Mouse (Mus musculus) ES-E14 (cell line): ENCODE results near the gene Mzf1. TPM values are rescaled to one million over a fixed set of nuclear protein-coding genes. Genes with fewer than 3 reads are reported as not detected.
A peak's percentile ranks its signal among the peaks of the same experiment; 100 is the strongest.

Experiments used
- DNase-seq: peaks from one replicate; pipeline ENCODE4 v3.0.0-alpha.2; 2013; ENCODE audit warnings: low read depth, low spot score
- H3K27ac ChIP-seq: 2 replicates; pipeline ENCODE4 v1.5.1; 2012; ENCODE audit warnings: low read depth, mild to moderate bottlenecking, low read length, moderate library complexity, mixed read lengths; ENCODE audit not compliant: poor library complexity, insufficient read depth, severe bottlenecking
- H3K36me3 ChIP-seq: 2 replicates; pipeline ENCODE4 v1.6.1; 2012; ENCODE audit warnings: mild to moderate bottlenecking, low read length, moderate library complexity, mixed read lengths; ENCODE audit not compliant: control insufficient read depth, poor library complexity, insufficient read depth, severe bottlenecking
- H3K4me1 ChIP-seq, 2 experiments: fragments of 150-350 bp in 1 of 2; sonication (generic) in 1 of 2; 2 replicates each; pipeline ENCODE4 v1.6.1; 2012; ENCODE audit warnings: low read length in 2 of 2, mild to moderate bottlenecking in 1 of 2, mixed read lengths in 1 of 2; ENCODE audit not compliant: control insufficient read depth in 2 of 2, insufficient read depth in 2 of 2, poor library complexity in 1 of 2
- H3K4me3 ChIP-seq, 2 experiments: fragments of 150-350 bp in 1 of 2; sonication (generic) in 1 of 2; 2 replicates each; pipeline ENCODE4 v1.5.1; 2012; ENCODE audit warnings: low read length in 2 of 2, low read depth in 1 of 2, mild to moderate bottlenecking in 1 of 2, mixed read lengths in 1 of 2; ENCODE audit not compliant: insufficient read depth in 1 of 2, poor library complexity in 1 of 2, severe bottlenecking in 1 of 2
- H3K9ac ChIP-seq: 2 replicates; pipeline ENCODE4 v1.6.1; 2012; ENCODE audit warnings: low read depth, mild to moderate bottlenecking, low read length, mixed read lengths; ENCODE audit not compliant: poor library complexity, insufficient read depth, severe bottlenecking
- H3K9me3 ChIP-seq: fragments of 150-350 bp; sonication (generic); 2 replicates; pipeline ENCODE4 v1.6.1; 2012; ENCODE audit warnings: low read depth, mild to moderate bottlenecking, low read length; ENCODE audit not compliant: control insufficient read depth, insufficient read depth
- CHD2 ChIP-seq: IDR thresholded peaks from 2 replicates; pipeline ENCODE4 v1.6.1; 2014; ENCODE audit warnings: mild to moderate bottlenecking, low read depth, low read length, inconsistent platforms
- HCFC1 ChIP-seq: IDR thresholded peaks from 2 replicates; pipeline ENCODE4 v1.6.1; 2012; ENCODE audit warnings: low read length, inconsistent platforms, borderline replicate concordance; ENCODE audit not compliant: insufficient read depth
- MAFK ChIP-seq: IDR thresholded peaks from 2 replicates; pipeline ENCODE4 v1.6.1; 2014; ENCODE audit warnings: mild to moderate bottlenecking, low read depth, low read length, inconsistent platforms; ENCODE audit not compliant: insufficient read depth
- ZC3H11A ChIP-seq: IDR thresholded peaks from 2 replicates; pipeline ENCODE4 v1.6.1; 2012; ENCODE audit warnings: low read depth, mild to moderate bottlenecking, inconsistent platforms, low read length, borderline replicate concordance
- ZNF384 ChIP-seq: IDR thresholded peaks from 2 replicates; pipeline ENCODE4 v1.6.1; 2012; ENCODE audit warnings: low read depth, low read length, inconsistent platforms
- in situ Hi-C, 2 experiments: fragments of 600-800 bp; cut with MboI; formaldehyde crosslinking; loops; one replicate each; pipeline ENCODE4 v1.15.1; 2025; ENCODE audit warnings: low sequenced_read_pairs in 2 of 2, inconsistent platforms in 1 of 2; ENCODE audit not compliant: unreplicated experiment in 2 of 2
- total RNA-seq: library from RNA; depleted of rRNA; stranded (reverse); fragments of 300-350 nt; gene quantifications from 2 replicates; pipeline ENCODE4 v1.2.3, GENCODE M21; 2012

The Mzf1 gene
- total RNA-seq, 1 experiment, result 3.2 TPM

DNA sequence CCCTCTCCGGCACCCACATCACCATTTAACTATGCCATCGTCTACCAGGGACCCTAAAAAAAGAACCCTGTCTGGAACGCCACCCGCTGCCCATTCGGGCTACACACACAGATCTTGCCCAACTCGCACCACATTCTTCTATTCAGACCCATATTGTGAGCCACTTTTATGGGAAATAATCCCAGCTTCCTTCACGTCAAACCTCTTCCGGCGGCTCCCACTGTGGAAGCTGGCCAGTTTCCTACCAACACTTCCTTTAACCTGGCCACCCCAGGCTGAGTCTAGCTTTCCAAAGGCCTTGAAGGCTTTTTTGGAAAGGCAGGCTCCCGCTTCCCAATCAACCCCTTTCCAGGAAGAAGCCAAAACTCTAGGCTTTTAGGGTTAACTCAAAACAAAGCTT is 48.0 kb downstream of the Mzf1 start:
- Histone ChIP-seq H3K4me1 (peaks cover 0 to 7% of the 10 kb centered on the region in 2 experiments; a peak in 2 of 4 replicates), H3K9ac (peak overlapping the region; percentile 61), H3K4me3 (peak overlapping the region; percentile 63 to 78), H3K36me3 (no peaks in the 10 kb centered on the region; the same call in 1 of the 2 replicates), H3K27ac (peak overlapping the region; percentile 22; the same call in 1 of the 2 replicates), H3K9me3 (no peaks in the 10 kb centered on the region)
- no peak for DNase-seq
- in situ Hi-C loops, result no loop called here
- TF ChIP-seq ZNF384 (no peak), ZC3H11A (no peak), HCFC1 (no peak), MAFK (no peak), CHD2 (no peak)

DNA sequence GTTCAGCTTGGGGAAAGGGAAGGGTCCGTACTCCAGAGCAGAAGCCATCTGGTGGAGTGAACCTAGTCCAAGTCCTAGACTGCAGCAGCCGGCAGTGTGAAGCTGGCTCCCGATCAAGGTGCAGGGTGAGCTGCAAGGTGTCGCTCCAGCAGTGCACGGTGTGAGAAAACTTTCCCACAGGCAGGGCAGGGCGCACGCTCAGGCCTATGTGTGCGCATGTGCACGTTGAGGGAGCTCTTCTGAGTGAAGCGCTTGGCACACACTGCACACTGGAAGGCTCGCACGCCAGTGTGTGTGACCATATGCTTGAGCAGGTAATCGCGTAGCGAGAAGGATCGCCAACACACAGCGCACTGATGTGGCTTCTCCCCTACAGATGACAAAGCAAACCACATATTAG is 48.6 kb downstream of the Mzf1 start:
- in situ Hi-C loops, result no loop called here
- no peak for DNase-seq
- peak overlapping the region; percentile 61 for H3K9ac ChIP-seq
- TF ChIP-seq HCFC1, result no peak
- no peak for TF ChIP-seq ZC3H11A
- no peak for TF ChIP-seq ZNF384
- TF ChIP-seq CHD2, result no peak
- TF ChIP-seq MAFK, result no peak
- peaks cover 0 to 7% of the 10 kb centered on the region in 2 experiments; a peak in 1 of 4 replicates for H3K4me1 ChIP-seq
- H3K9me3 ChIP-seq, result no peaks in the 10 kb centered on the region
- peak overlapping the region; percentile 22; the same call in 1 of the 2 replicates for H3K27ac ChIP-seq
- peak overlapping the region; percentile 63 to 78 for H3K4me3 ChIP-seq
- no peaks in the 10 kb centered on the region; the same call in 1 of the 2 replicates for H3K36me3 ChIP-seq

DNA sequence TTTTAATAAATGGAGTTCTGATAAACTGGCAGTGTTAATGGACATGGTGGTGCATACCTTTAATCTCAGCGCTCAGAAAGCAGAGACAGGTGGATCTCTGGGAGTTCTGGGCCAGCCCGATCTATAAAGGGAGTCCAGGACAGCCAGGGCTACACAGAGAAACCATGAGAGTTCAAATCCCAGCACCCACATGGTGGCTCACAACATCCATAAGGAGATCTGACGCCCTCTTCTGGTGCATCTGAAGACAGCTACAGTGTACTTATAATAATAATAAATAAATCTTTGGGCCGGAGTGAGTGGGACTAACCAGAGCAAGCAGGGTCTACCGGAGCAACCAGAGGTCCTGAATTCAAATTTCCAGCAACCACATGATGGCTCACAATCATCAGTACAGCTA is 51.2 kb downstream of the Mzf1 start:
- no peak for DNase-seq
- Histone ChIP-seq H3K36me3 (no peaks in the 10 kb centered on the region; the same call in 1 of the 2 replicates), H3K4me1 (peaks cover 0 to 7% of the 10 kb centered on the region in 2 experiments; a peak in 1 of 4 replicates), H3K9me3 (no peaks in the 10 kb centered on the region), H3K4me3 (no peak overlapping the region), H3K27ac (no peak overlapping the region), H3K9ac (no peak overlapping the region)
- in situ Hi-C loops, result no loop called here
- TF ChIP-seq CHD2 (no peak), ZC3H11A (no peak), MAFK (no peak), HCFC1 (no peak), ZNF384 (no peak)

DNA sequence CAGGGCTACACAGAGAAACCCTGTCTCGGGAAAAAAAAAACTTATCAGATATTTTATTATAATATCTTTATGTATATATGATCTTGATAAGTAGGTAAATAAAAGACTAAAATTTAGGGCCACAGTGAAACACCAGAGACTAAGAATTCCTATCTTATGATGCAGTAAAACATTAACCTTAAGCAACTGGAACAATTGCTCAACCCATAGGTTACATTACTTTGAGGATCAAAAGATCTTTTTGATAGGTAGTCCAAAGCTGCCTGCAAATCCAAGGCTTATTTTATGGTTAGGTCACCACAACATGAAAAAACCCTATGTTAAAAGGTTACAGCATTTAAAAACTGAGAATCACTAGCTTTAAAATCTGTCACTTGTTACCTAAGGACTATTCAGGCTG is 53.0 kb downstream of the Mzf1 start:
- no peaks in the 10 kb centered on the region for H3K9me3 ChIP-seq
- H3K4me3 ChIP-seq, result no peak overlapping the region
- H3K27ac ChIP-seq, result no peak overlapping the region
- TF ChIP-seq HCFC1, result no peak
- TF ChIP-seq ZNF384, result no peak
- no peak for TF ChIP-seq CHD2
- TF ChIP-seq ZC3H11A, result no peak
- no peak for TF ChIP-seq MAFK
- H3K36me3 ChIP-seq, result no peaks in the 10 kb centered on the region; the same call in 1 of the 2 replicates
- no peak for DNase-seq
- in situ Hi-C loops, result no loop called here
- no peak overlapping the region for H3K9ac ChIP-seq
- H3K4me1 ChIP-seq, result peaks cover 0 to 4% of the 10 kb centered on the region in 2 experiments; a peak in 1 of 4 replicates
